Mouse (Mus musculus) hindbrain, embryonic 10.5 days (tissue): ENCODE measurements at regions not wholly inside any gene's neighbourhood (a gene's known extent, or its start where the extent isn't known, plus 50 kb on each side); places are given as distances from the start of the nearest gene placed in this dataset.
A peak's percentile ranks its signal among the peaks of the same experiment; 100 is the strongest.

ENCODE experiments used
- DNase-seq: peaks from one replicate; pipeline ENCODE4 v3.0.0-alpha.2; 2017; ENCODE audit warnings: low spot score
- H3K27ac ChIP-seq: fragments of 300-500 bp; sonication (generic); 2 replicates; pipeline ENCODE4 v1.5.1; 2016; ENCODE audit warnings: mild to moderate bottlenecking, moderate library complexity
- H3K27me3 ChIP-seq: fragments of 300-500 bp; sonication (generic); 2 replicates; pipeline ENCODE4 v1.6.1; 2016; ENCODE audit warnings: mild to moderate bottlenecking; ENCODE audit not compliant: poor library complexity, insufficient read depth, severe bottlenecking
- H3K36me3 ChIP-seq: fragments of 300-500 bp; sonication (generic); 2 replicates; pipeline ENCODE4 v1.6.1; 2016; ENCODE audit warnings: mild to moderate bottlenecking, moderate library complexity
- H3K4me1 ChIP-seq: fragments of 300-500 bp; sonication (generic); replicated peaks from 2 replicates; pipeline ENCODE4 v1.6.1; 2016; ENCODE audit warnings: mild to moderate bottlenecking
- H3K4me3 ChIP-seq: fragments of 300-500 bp; sonication (generic); 2 replicates; pipeline ENCODE4 v1.5.1; 2016; ENCODE audit warnings: mild to moderate bottlenecking, moderate library complexity
- H3K9me3 ChIP-seq: fragments of 300-500 bp; sonication (generic); 2 replicates; pipeline ENCODE4 v1.6.1; 2016; ENCODE audit warnings: mild to moderate bottlenecking, moderate library complexity
- WGBS: fragments of 180-500 bp; shearing (Covaris S2); methylation state at CpG from one replicate; pipeline ENCODE4 v1.1.7; 2016; 5-methylcytosine and 5-hydroxymethylcytosine counted together

GRCm38 (mm10) chr12:107783831-107784230, 219.6 kb downstream of the Bcl11b start:
- Histone ChIP-seq H3K4me1 (0 out of 2 replicates have a peak, but pooled peaks cover 3% of the 10 kb centered on the region), H3K27me3 (no peaks in the 10 kb centered on the region), H3K4me3 (no peak overlapping the region), H3K36me3 (no peaks in the 10 kb centered on the region), H3K27ac (no peak overlapping the region), H3K9me3 (no peaks in the 10 kb centered on the region)
- no peak for DNase-seq
- WGBS = 84% methylated on average over 7 of the region's 7 CpGs

- H3K27ac ChIP-seq = no peak overlapping the region
- H3K9me3 ChIP-seq = no peaks in the 10 kb centered on the region
- peaks cover 7% of the 10 kb centered on the region for H3K4me1 ChIP-seq
- 43% methylated on average over 6 of the region's 6 CpGs for WGBS
- H3K27me3 ChIP-seq = no peaks in the 10 kb centered on the region
- H3K36me3 ChIP-seq = no peaks in the 10 kb centered on the region
- no peak for DNase-seq
- H3K4me3 ChIP-seq = no peak overlapping the region
Measured at GRCm38 (mm10) chr12:107789818-107790217, 213.6 kb downstream of the Bcl11b start.

- 92% methylated on average over 5 of the region's 5 CpGs for WGBS
- Histone ChIP-seq H3K9me3 (no peaks in the 10 kb centered on the region), H3K27me3 (no peaks in the 10 kb centered on the region), H3K4me1 (peaks cover 11% of the 10 kb centered on the region; the same call in 1 of the 2 replicates), H3K4me3 (no peak overlapping the region), H3K27ac (no peak overlapping the region), H3K36me3 (no peaks in the 10 kb centered on the region)
- no peak for DNase-seq
Measured at GRCm38 (mm10) chr12:107800296-107800695, 203.1 kb downstream of the Bcl11b start.

GRCm38 (mm10) chr12:107807634-107808033, 195.8 kb downstream of the Bcl11b start:
- WGBS = 27% methylated on average over 11 of the region's 11 CpGs
- Histone ChIP-seq H3K9me3 (no peaks in the 10 kb centered on the region), H3K4me3 (no peak overlapping the region), H3K27me3 (peaks cover 21% of the 10 kb centered on the region), H3K36me3 (no peaks in the 10 kb centered on the region), H3K4me1 (peaks cover 20% of the 10 kb centered on the region), H3K27ac (peak overlapping the region; percentile 80)
- DNase-seq = peak; percentile 58

- no peaks in the 10 kb centered on the region for H3K36me3 ChIP-seq
- WGBS = 54% methylated on average over 9 of the region's 9 CpGs
- peaks cover 20% of the 10 kb centered on the region for H3K4me1 ChIP-seq
- H3K27me3 ChIP-seq = peaks cover 21% of the 10 kb centered on the region
- H3K4me3 ChIP-seq = no peak overlapping the region
- peak overlapping the region; percentile 80; the same call in 1 of the 2 replicates for H3K27ac ChIP-seq
- DNase-seq = peak; percentile 9
- no peaks in the 10 kb centered on the region for H3K9me3 ChIP-seq
Measured at GRCm38 (mm10) chr12:107808158-107808715, 195.2 kb downstream of the Bcl11b start.

GRCm38 (mm10) chr12:107811231-107811630, 192.2 kb downstream of the Bcl11b start:
- H3K36me3 ChIP-seq = no peaks in the 10 kb centered on the region
- no peak overlapping the region for H3K4me3 ChIP-seq
- H3K27me3 ChIP-seq = peaks cover 16% of the 10 kb centered on the region
- no peaks in the 10 kb centered on the region for H3K9me3 ChIP-seq
- no peak for DNase-seq
- no peak overlapping the region for H3K27ac ChIP-seq
- WGBS = 51% methylated on average over 5 of the region's 5 CpGs
- H3K4me1 ChIP-seq = peaks cover 20% of the 10 kb centered on the region

GRCm38 (mm10) chr12:107812549-107813335, 190.7 kb downstream of the Bcl11b start:
- 0 out of 2 replicates have a peak, but pooled peaks cover 3% of the 10 kb centered on the region for H3K9me3 ChIP-seq
- H3K27ac ChIP-seq = peak overlapping the region; percentile 54; the same call in 1 of the 2 replicates
- no peak overlapping the region for H3K4me3 ChIP-seq
- no peaks in the 10 kb centered on the region for H3K36me3 ChIP-seq
- WGBS = 74% methylated on average over 14 of the region's 14 CpGs
- no peak for DNase-seq
- H3K27me3 ChIP-seq = peaks cover 5% of the 10 kb centered on the region
- H3K4me1 ChIP-seq = peaks cover 14% of the 10 kb centered on the region

- DNase-seq = no peak
- H3K4me1 ChIP-seq = peaks cover 6% of the 10 kb centered on the region
- H3K27me3 ChIP-seq = no peaks in the 10 kb centered on the region; the same call in 1 of the 2 replicates
- 89% methylated on average over 7 of the region's 7 CpGs for WGBS
- no peaks in the 10 kb centered on the region for H3K36me3 ChIP-seq
- no peak overlapping the region for H3K27ac ChIP-seq
- 0 out of 2 replicates have a peak, but pooled peaks cover 3% of the 10 kb centered on the region for H3K9me3 ChIP-seq
- H3K4me3 ChIP-seq = no peak overlapping the region
Measured at GRCm38 (mm10) chr12:107814926-107815325, 188.5 kb downstream of the Bcl11b start.

GRCm38 (mm10) chr12:107823768-107824394, 179.5 kb downstream of the Bcl11b start:
- WGBS = 89% methylated on average over 5 of the region's 5 CpGs
- H3K4me1 ChIP-seq = peaks cover 10% of the 10 kb centered on the region; the same call in 1 of the 2 replicates
- no peaks in the 10 kb centered on the region for H3K36me3 ChIP-seq
- no peak overlapping the region for H3K4me3 ChIP-seq
- DNase-seq = no peak
- no peaks in the 10 kb centered on the region for H3K9me3 ChIP-seq
- no peaks in the 10 kb centered on the region for H3K27me3 ChIP-seq
- H3K27ac ChIP-seq = no peak overlapping the region

GRCm38 (mm10) chr12:107825921-107826320, 177.5 kb downstream of the Bcl11b start:
- WGBS = 93% methylated on average over 4 of the region's 4 CpGs
- Histone ChIP-seq H3K4me1 (peaks cover 14% of the 10 kb centered on the region), H3K27ac (no peak overlapping the region), H3K9me3 (no peaks in the 10 kb centered on the region), H3K27me3 (no peaks in the 10 kb centered on the region), H3K4me3 (no peak overlapping the region), H3K36me3 (no peaks in the 10 kb centered on the region)
- DNase-seq = no peak

- WGBS = 31% methylated on average over 13 of the region's 13 CpGs
- Histone ChIP-seq H3K4me1 (peaks cover 34% of the 10 kb centered on the region), H3K36me3 (no peaks in the 10 kb centered on the region), H3K27me3 (0 out of 2 replicates have a peak, but pooled peaks cover 6% of the 10 kb centered on the region), H3K9me3 (no peaks in the 10 kb centered on the region), H3K27ac (peak overlapping the region; percentile 83), H3K4me3 (no peak overlapping the region)
- DNase-seq = peak; percentile 45
Measured at GRCm38 (mm10) chr12:107831400-107832128, 171.8 kb downstream of the Bcl11b start.

- Histone ChIP-seq H3K36me3 (no peaks in the 10 kb centered on the region), H3K9me3 (no peaks in the 10 kb centered on the region), H3K4me1 (peaks cover 25% of the 10 kb centered on the region), H3K4me3 (no peak overlapping the region), H3K27me3 (0 out of 2 replicates have a peak, but pooled peaks cover 6% of the 10 kb centered on the region), H3K27ac (0 out of 2 replicates have a peak overlapping the region, but pooled peaks have one; percentile 24)
- DNase-seq = no peak
- 95% methylated on average over 8 of the region's 8 CpGs for WGBS
Measured at GRCm38 (mm10) chr12:107833001-107833400, 170.4 kb downstream of the Bcl11b start.
